Mouse (Mus musculus) cortical plate, adult 2 months (tissue): ENCODE data around the gene Gm17490.

Experiments used
- CTCF ChIP-seq: fragments of 200-500 bp; IDR thresholded peaks from 2 replicates; pipeline ENCODE4 v1.5.1; 2011; ENCODE audit warnings: mild to moderate bottlenecking, control low read depth, low read length; ENCODE audit not compliant: insufficient read depth; ENCODE audit errors: extremely low read depth
- POLR2A ChIP-seq: fragments of 200-500 bp; IDR thresholded peaks from 2 replicates; pipeline ENCODE4 v1.6.1; 2011; ENCODE audit warnings: mild to moderate bottlenecking, low read length, control low read depth; ENCODE audit not compliant: insufficient read depth; ENCODE audit errors: extremely low read depth

DNA sequence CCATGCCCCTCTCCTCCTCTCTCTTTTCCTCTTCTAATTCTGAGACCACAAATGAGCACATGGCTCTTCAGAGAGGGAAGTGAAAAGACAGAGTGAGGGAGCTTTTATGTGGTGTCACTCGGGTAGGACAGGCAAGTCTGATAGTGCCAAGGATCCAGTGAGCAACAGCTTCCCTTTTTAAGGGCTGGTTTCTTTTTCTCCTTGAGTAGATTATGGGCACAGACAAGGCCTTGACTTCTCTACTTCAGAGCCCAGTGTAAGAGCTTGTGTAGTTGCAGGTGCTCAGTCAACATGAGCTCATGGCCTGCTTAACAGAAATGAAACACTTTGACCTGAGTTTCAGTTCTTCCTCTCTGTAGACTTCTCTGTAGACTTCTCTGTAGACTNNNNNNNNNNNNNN lies 11.1 kb upstream of the Gm17490 start:
- no peak for TF ChIP-seq POLR2A
- no peak for TF ChIP-seq CTCF
